Comparison of ENCODE assay signal across 9 mouse cellular contexts in the genomic region with DNA sequence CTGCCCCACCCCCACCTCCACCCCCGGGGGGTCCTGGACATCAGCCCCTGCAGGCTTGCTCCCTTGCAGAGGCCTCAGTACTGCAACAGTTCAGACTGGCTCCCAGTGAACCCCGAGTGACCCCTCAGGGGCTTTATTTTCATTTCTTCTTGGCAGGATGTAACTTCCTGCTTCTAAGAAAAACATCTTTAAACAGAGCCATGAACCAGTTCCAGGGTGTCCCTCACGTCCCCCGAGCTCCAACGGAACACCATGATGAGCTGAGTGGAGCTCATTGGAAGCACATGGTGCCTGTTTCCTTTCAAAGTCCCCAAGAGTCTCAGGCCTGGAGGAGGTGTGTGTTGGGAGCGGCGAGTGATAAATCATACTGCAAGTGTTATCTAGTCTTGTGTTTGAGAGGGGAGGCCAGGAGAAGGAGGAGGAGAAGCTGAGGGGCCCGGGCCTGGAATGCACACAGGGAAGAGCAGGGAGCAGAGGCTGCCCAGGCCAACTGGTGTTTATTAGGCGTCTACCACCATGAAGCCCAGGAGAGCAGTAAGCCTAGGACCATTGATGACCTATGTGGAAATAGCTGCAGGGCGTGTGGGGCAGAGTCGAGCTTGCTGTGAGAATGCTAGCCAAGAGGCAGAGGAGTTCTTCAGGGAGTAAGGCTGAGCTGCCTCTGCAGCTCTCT.
DNase-seq lines count a peak whose midpoint lies in the region; ATAC-seq lines count a peak whose summit lies in the region.
"Had no signal": no experiment of that assay in that cellular context is flagged by ENCODE, and none has a peak within 500 bp of the region (broad histone marks: within the 10 kb centered on the region; RNA-seq: fewer than 3 reads in every experiment).

No protein-coding gene starts in this region.

- no peaks in the 10 kb centered on the region for H3K9me3 ChIP-seq in midbrain, embryonic 11.5 days (ENCODE audit: control insufficient read depth, low read length)
- no peaks in the 10 kb centered on the region for H3K9me3 ChIP-seq in midbrain, embryonic 15.5 days
- no peaks in the 10 kb centered on the region for H3K9me3 ChIP-seq in heart, embryonic 15.5 days (replicated peaks)
- no peaks in the 10 kb centered on the region for H3K9me3 ChIP-seq in limb, embryonic 10.5 days (replicated peaks)
- H3K9me3 ChIP-seq in stomach, embryonic 14.5 days (ENCODE audit: control insufficient read depth, low read depth, low read length), result no peaks in the 10 kb centered on the region
- no peaks in the 10 kb centered on the region for H3K9me3 ChIP-seq in forebrain, embryonic 15.5 days

- H3K4me3 ChIP-seq in midbrain, embryonic 11.5 days (ENCODE audit: low read depth, low read length), result no peak overlapping the region
- no peak overlapping the region for H3K4me3 ChIP-seq in midbrain, embryonic 15.5 days
- H3K4me3 ChIP-seq in heart, embryonic 15.5 days, result no peak overlapping the region
- no peak overlapping the region for H3K4me3 ChIP-seq in limb, embryonic 10.5 days
- H3K4me3 ChIP-seq in stomach, embryonic 14.5 days (ENCODE audit: low read depth, low read length), result no peak overlapping the region
- no peak overlapping the region for H3K4me3 ChIP-seq in forebrain, embryonic 15.5 days

- DNase-seq in midbrain, embryonic 11.5 days (ENCODE audit: low spot score, missing footprints), result peak; percentile 81
- no peak for DNase-seq in limb, embryonic 10.5 days (ENCODE audit: low spot score)
- DNase-seq in urinary bladder, adult 2 months (ENCODE audit: low spot score), result no peak
- DNase-seq in left cerebral cortex, adult 18-20 months (ENCODE audit: low spot score in 2 of 2), result no peak
- DNase-seq: cerebellum, adult 2 months had no signal

- no peaks in the 10 kb centered on the region for H3K36me3 ChIP-seq in midbrain, embryonic 11.5 days (ENCODE audit: control insufficient read depth, insufficient read depth, low read length)
- H3K36me3 ChIP-seq in midbrain, embryonic 15.5 days (replicated peaks), result no peaks in the 10 kb centered on the region
- no peaks in the 10 kb centered on the region for H3K36me3 ChIP-seq in heart, embryonic 15.5 days
- no peaks in the 10 kb centered on the region for H3K36me3 ChIP-seq in limb, embryonic 10.5 days
- no peaks in the 10 kb centered on the region for H3K36me3 ChIP-seq in stomach, embryonic 14.5 days (ENCODE audit: control insufficient read depth, insufficient read depth, low read length)
- no peaks in the 10 kb centered on the region for H3K36me3 ChIP-seq in forebrain, embryonic 15.5 days

- no peak overlapping the region for H3K27ac ChIP-seq in midbrain, embryonic 11.5 days (ENCODE audit: low read depth, low read length)
- no peak overlapping the region for H3K27ac ChIP-seq in midbrain, embryonic 15.5 days
- peak overlapping the region; percentile 67 for H3K27ac ChIP-seq in heart, embryonic 15.5 days
- peak overlapping the region; percentile 7; the same call in 1 of the 2 replicates for H3K27ac ChIP-seq in limb, embryonic 10.5 days
- H3K27ac ChIP-seq in stomach, embryonic 14.5 days (ENCODE audit: low read length), result peak overlapping the region; percentile 69
- H3K27ac ChIP-seq in forebrain, embryonic 15.5 days (replicated peaks), result no peak overlapping the region

- ATAC-seq in midbrain, embryonic 11.5 days (ENCODE audit: low FRiP score), result no peak
- no peak for ATAC-seq in midbrain, embryonic 15.5 days (replicated peaks)
- ATAC-seq in heart, embryonic 15.5 days (replicated peaks; ENCODE audit: insufficient number of reproducible peaks, insufficient read depth, low FRiP score, low read depth), result peak; percentile 73
- ATAC-seq in stomach, embryonic 14.5 days (ENCODE audit: insufficient number of reproducible peaks, insufficient read depth, low FRiP score, low read depth), result peak; percentile 70; the same call in 1 of the 2 replicates
- no peak for ATAC-seq in forebrain, embryonic 15.5 days (replicated peaks)

- WGBS in midbrain, embryonic 11.5 days, result 75% methylated on average over 11 of the region's 11 CpGs
- 78% methylated on average over 11 of the region's 11 CpGs for WGBS in midbrain, embryonic 15.5 days
- 23% methylated on average over 11 of the region's 11 CpGs for WGBS in heart, embryonic 15.5 days
- 26% methylated on average over 11 of the region's 11 CpGs for WGBS in limb, embryonic 10.5 days
- WGBS in stomach, embryonic 14.5 days, result 15% methylated on average over 11 of the region's 11 CpGs
- 80% methylated on average over 11 of the region's 11 CpGs for WGBS in forebrain, embryonic 15.5 days

- no peak overlapping the region for H3K4me2 ChIP-seq in midbrain, embryonic 11.5 days
- no peak overlapping the region for H3K4me2 ChIP-seq in midbrain, embryonic 15.5 days
- no peak overlapping the region for H3K4me2 ChIP-seq in heart, embryonic 15.5 days
- no peak overlapping the region for H3K4me2 ChIP-seq in stomach, embryonic 14.5 days (replicated peaks; ENCODE audit: low read depth, low read length)
- H3K4me2 ChIP-seq in forebrain, embryonic 15.5 days (replicated peaks), result no peak overlapping the region

- H3K4me1 ChIP-seq in midbrain, embryonic 11.5 days (ENCODE audit: control insufficient read depth, insufficient read depth, low read length), result no peaks in the 10 kb centered on the region; the same call in 1 of the 2 replicates
- no peaks in the 10 kb centered on the region for H3K4me1 ChIP-seq in midbrain, embryonic 15.5 days
- peaks cover 21% of the 10 kb centered on the region for H3K4me1 ChIP-seq in heart, embryonic 15.5 days (replicated peaks)
- peaks cover 14% of the 10 kb centered on the region for H3K4me1 ChIP-seq in limb, embryonic 10.5 days
- peaks cover 25% of the 10 kb centered on the region for H3K4me1 ChIP-seq in stomach, embryonic 14.5 days (ENCODE audit: control insufficient read depth, insufficient read depth, low read length)
- H3K4me1 ChIP-seq in forebrain, embryonic 15.5 days, result no peaks in the 10 kb centered on the region

- H3K9ac ChIP-seq in midbrain, embryonic 11.5 days (ENCODE audit: low read length), result no peak overlapping the region
- H3K9ac ChIP-seq in midbrain, embryonic 15.5 days, result no peak overlapping the region
- no peak overlapping the region for H3K9ac ChIP-seq in heart, embryonic 15.5 days
- H3K9ac ChIP-seq in stomach, embryonic 14.5 days (replicated peaks; ENCODE audit: low read depth, low read length), result no peak overlapping the region
- H3K9ac ChIP-seq in forebrain, embryonic 15.5 days (replicated peaks), result no peak overlapping the region

- H3K27me3 ChIP-seq in midbrain, embryonic 11.5 days (ENCODE audit: control insufficient read depth, insufficient read depth, low read length), result no peaks in the 10 kb centered on the region
- no peaks in the 10 kb centered on the region for H3K27me3 ChIP-seq in midbrain, embryonic 15.5 days (replicated peaks)
- H3K27me3 ChIP-seq in heart, embryonic 15.5 days, result no peaks in the 10 kb centered on the region
- H3K27me3 ChIP-seq in limb, embryonic 10.5 days (ENCODE audit: low read depth, poor library complexity, severe bottlenecking), result no peaks in the 10 kb centered on the region
- no peaks in the 10 kb centered on the region for H3K27me3 ChIP-seq in stomach, embryonic 14.5 days (ENCODE audit: control insufficient read depth, insufficient read depth, low read length)
- H3K27me3 ChIP-seq in forebrain, embryonic 15.5 days, result no peaks in the 10 kb centered on the region

Comparison
In these comparisons a context has a peak if more than half of its experiments do, and no peak if none do; other contexts are left out.
1. ATAC-seq: peak in heart, embryonic 15.5 days (single experiment) and stomach, embryonic 14.5 days (single experiment); none in midbrain, embryonic 11.5 days (single experiment), midbrain, embryonic 15.5 days (single experiment) and forebrain, embryonic 15.5 days (single experiment).
2. H3K27ac ChIP-seq: peak in heart, embryonic 15.5 days (single experiment), limb, embryonic 10.5 days (single experiment) and stomach, embryonic 14.5 days (single experiment); none in midbrain, embryonic 11.5 days (single experiment), midbrain, embryonic 15.5 days (single experiment) and forebrain, embryonic 15.5 days (single experiment).